Mouse (Mus musculus) E14TG2a.4 (cell line): Measurements from ENCODE around the gene Stk39.

Experiments used
- CTCF ChIP-seq: conservative IDR thresholded peaks from 2 replicates; pipeline ENCODE4 v1.5.1; 2014; ENCODE audit warnings: low read length
- NANOG ChIP-seq: IDR thresholded peaks from 2 replicates; pipeline ENCODE4 v1.6.1; 2014; ENCODE audit warnings: borderline replicate concordance, low read length, mixed read lengths
- POU5F1 ChIP-seq: IDR thresholded peaks from 2 replicates; pipeline ENCODE4 v1.6.1; 2014; ENCODE audit warnings: low read length, borderline replicate concordance

GRCm38 (mm10) chr2:68417081-68417480 is 55.0 kb downstream of the Stk39 start:
- TF ChIP-seq CTCF (no peak), NANOG (no peak), POU5F1 (no peak)
